Mouse (Mus musculus) stomach, postnatal 0 days (tissue): Measurements from ENCODE around the gene Gm11492. TPM values are rescaled to one million over a fixed set of nuclear protein-coding genes. Genes with fewer than 3 reads are reported as not detected.

Experiments
- ATAC-seq: fragments of 200-750 bp; cut with Nextera tagmentation; 2 replicates; pipeline ENCODE4 v1.8.0; 2017; ENCODE audit not compliant: low FRiP score, low TSS enrichment
- DNase-seq: peaks from one replicate; pipeline ENCODE4 v3.0.0-alpha.2; 2016; ENCODE audit warnings: low spot score
- H3K27ac ChIP-seq: fragments of 300-500 bp; sonication (generic); replicated peaks from 2 replicates; pipeline ENCODE4 v1.5.1; 2014; ENCODE audit warnings: mild to moderate bottlenecking, control low read depth
- H3K27me3 ChIP-seq: fragments of 300-500 bp; sonication (generic); 2 replicates; pipeline ENCODE4 v1.6.1; 2014; ENCODE audit warnings: low read length; ENCODE audit not compliant: control insufficient read depth, insufficient read depth
- H3K36me3 ChIP-seq: fragments of 300-500 bp; sonication (generic); 2 replicates; pipeline ENCODE4 v1.6.1; 2014; ENCODE audit warnings: low read length, mixed read lengths; ENCODE audit not compliant: control insufficient read depth, insufficient read depth
- H3K4me1 ChIP-seq: fragments of 300-500 bp; sonication (generic); replicated peaks from 2 replicates; pipeline ENCODE4 v1.6.1; 2014; ENCODE audit warnings: antibody characterized with exemption; ENCODE audit not compliant: control insufficient read depth, insufficient read depth
- H3K4me2 ChIP-seq: fragments of 300-500 bp; sonication (generic); replicated peaks from 2 replicates; pipeline ENCODE4 v1.6.1; 2014; ENCODE audit warnings: low read depth, mild to moderate bottlenecking, control low read depth, moderate library complexity
- H3K4me3 ChIP-seq: fragments of 300-500 bp; sonication (generic); 2 replicates; pipeline ENCODE4 v1.5.1; 2014; ENCODE audit warnings: low read depth, low read length, control low read depth
- H3K9ac ChIP-seq: fragments of 300-500 bp; sonication (generic); 2 replicates; pipeline ENCODE4 v1.6.1; 2014; ENCODE audit warnings: mild to moderate bottlenecking, low read length, control low read depth, mixed read lengths
- H3K9me3 ChIP-seq: fragments of 300-500 bp; sonication (generic); 2 replicates; pipeline ENCODE4 v1.6.1; 2016; ENCODE audit warnings: low read length; ENCODE audit not compliant: control insufficient read depth
- CTCF ChIP-seq: IDR thresholded peaks from 2 replicates; pipeline ENCODE4 v1.5.1; 2016; ENCODE audit warnings: antibody characterized with exemption, low read depth, mild to moderate bottlenecking, moderate library complexity
- EP300 ChIP-seq: optimal IDR thresholded peaks from 2 replicates; pipeline ENCODE3; 2016; ENCODE audit warnings: antibody characterized with exemption
- WGBS: fragments of 180-500 bp; shearing (Covaris S2); extraction: QIAGEN DNeasy Blood & Tissue Kit; methylation state at CpG from one replicate; pipeline ENCODE4 v1.1.7; 2014; 5-methylcytosine and 5-hydroxymethylcytosine counted together
- polyA plus RNA-seq: library from polyadenylated mRNA; unstranded; fragments of >200 nt; fragmentation: Nextera tagmentation; extraction: Ambion mirVana; gene quantifications from 2 replicates; pipeline ENCODE4 v1.2.1, GENCODE M21; 2015

Gm11492 gene
- polyA plus RNA-seq, 1 experiment from 2014 or later: not detected

DNA sequence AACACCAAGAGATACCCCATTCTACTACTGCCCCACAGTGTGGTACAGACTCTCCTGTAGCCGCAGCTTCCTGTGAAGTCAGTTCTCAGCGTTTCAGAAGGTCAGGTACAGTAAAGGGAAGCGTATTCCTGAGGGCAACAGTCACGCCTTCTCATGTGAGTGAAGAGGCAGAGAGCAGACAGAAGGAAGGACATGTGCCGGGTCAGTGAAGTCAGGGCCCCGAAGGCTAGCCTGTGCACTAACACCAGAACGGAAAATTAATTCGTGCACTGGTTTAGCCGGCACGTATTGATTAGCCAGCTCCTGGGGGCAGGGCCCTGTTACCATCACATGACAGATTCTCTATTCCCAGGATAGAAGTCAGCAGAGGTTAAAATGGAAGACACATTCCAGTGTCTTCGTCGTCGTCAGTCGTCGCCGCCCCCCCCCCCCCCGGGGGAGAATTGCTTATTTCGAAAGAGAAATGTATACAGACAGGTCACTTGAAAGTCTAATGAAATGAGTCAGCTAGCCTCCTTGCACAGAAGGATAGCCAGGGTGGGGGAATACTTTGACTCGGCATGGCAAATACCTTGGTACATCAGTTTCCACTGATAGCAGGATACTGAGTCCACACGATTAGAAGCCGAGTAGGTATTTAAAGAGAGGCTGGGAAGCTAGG is 8.2 kb downstream of the Gm11492 start:
- DNase-seq (no peak), ATAC-seq (no peak)
- no peaks in the 10 kb centered on the region for H3K27me3 ChIP-seq
- no peak overlapping the region for H3K4me3 ChIP-seq
- no peak overlapping the region for H3K27ac ChIP-seq
- 54% methylated on average over 21 of the region's 21 CpGs for WGBS
- TF ChIP-seq CTCF (no peak), EP300 (no peak)
- H3K4me2 ChIP-seq: no peak overlapping the region
- no peak overlapping the region for H3K9ac ChIP-seq
- no peaks in the 10 kb centered on the region for H3K36me3 ChIP-seq
- H3K9me3 ChIP-seq: no peaks in the 10 kb centered on the region
- peaks cover 3% of the 10 kb centered on the region; the same call in 1 of the 2 replicates for H3K4me1 ChIP-seq

DNA sequence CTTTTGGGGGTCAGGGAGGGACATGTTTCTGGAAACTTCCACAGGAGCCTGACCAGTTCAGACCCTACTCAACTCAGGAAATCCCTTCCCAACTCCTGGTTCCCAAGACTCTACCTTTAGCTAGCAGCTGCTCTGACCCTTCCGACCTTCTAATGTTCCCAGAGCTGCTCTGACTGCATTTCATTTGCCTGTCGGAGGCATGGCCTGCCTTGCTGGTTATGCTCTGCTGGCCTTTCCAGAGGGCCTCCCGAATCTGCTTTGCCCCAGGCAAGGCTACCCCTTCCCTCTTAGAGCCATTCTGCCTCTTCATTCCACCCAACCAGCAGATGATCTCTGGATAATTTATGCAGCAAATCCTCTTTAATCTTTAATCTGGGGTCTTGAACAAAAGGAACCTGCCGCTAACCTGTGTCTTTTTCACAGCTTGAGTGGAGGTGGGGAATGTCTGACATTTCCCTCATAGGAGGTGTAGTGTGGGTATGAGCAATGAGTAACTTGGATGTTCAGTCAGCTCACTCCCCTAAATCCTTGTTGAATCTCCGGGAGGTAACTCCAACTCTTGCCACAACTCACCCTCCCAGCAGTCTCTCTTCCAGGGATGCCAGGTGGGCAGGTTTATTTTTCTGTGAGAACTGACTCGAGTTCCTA is 11.3 kb downstream of the Gm11492 start:
- H3K4me1 ChIP-seq: peaks cover 3% of the 10 kb centered on the region; the same call in 1 of the 2 replicates
- H3K4me2 ChIP-seq: peak overlapping the region; percentile 75
- WGBS: 33% methylated on average over 6 of the region's 6 CpGs
- H3K9me3 ChIP-seq: no peaks in the 10 kb centered on the region
- no peaks in the 10 kb centered on the region for H3K27me3 ChIP-seq
- DNase-seq (no peak), ATAC-seq (no peak)
- no peak for TF ChIP-seq EP300
- no peak for TF ChIP-seq CTCF
- H3K4me3 ChIP-seq: peak overlapping the region; percentile 47
- peak overlapping the region; percentile 59 for H3K9ac ChIP-seq
- no peak overlapping the region for H3K27ac ChIP-seq
- H3K36me3 ChIP-seq: no peaks in the 10 kb centered on the region

DNA sequence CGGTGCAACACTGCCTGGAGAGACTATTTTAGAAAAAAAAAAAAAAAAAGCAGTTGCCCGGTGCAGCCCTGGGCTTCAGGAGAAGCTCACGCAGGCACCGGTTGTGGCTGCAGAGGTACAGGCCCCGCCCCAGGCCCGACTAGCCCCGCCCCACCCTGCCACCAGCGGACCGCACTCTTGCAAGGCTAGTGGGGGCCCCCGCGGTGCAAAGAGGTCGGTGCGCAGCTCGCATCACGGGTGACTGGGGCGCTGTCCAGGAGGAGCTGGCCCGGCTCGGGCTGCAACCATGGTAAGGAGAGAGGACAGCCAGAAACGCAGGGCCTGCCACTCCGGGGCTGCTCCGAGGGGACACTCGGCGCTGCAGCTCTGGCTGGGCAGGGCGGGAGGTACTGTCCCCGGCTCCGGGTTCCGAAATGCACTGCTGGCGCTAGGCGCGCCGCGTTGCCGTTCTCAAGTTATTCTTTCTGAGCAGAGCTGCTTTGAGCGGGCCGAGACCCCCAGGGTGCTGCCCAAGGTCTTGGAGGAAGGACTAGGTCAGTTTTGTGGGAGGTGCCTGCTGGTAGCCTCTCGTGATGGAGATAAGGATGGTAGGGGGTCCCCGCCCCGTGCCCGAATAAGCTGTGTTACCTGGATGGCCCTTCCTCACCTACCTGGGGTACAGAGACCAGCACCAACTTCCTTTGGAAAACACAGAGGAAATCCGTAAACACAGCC is 12.0 kb downstream of the Gm11492 start:
- DNase-seq (peak; percentile 83), ATAC-seq (peak; percentile 71)
- WGBS: 2% methylated on average over 39 of the region's 40 CpGs
- H3K9me3 ChIP-seq: no peaks in the 10 kb centered on the region
- H3K36me3 ChIP-seq: no peaks in the 10 kb centered on the region
- peak overlapping the region; percentile 75 for H3K4me2 ChIP-seq
- H3K27me3 ChIP-seq: no peaks in the 10 kb centered on the region
- peak overlapping the region; percentile 47 for H3K4me3 ChIP-seq
- peak overlapping the region; percentile 82 for H3K27ac ChIP-seq
- H3K4me1 ChIP-seq: peaks cover 3% of the 10 kb centered on the region; the same call in 1 of the 2 replicates
- peak overlapping the region; percentile 59 for H3K9ac ChIP-seq
- TF ChIP-seq CTCF (no peak; the same call in 1 of the 2 replicates), EP300 (no peak)

DNA sequence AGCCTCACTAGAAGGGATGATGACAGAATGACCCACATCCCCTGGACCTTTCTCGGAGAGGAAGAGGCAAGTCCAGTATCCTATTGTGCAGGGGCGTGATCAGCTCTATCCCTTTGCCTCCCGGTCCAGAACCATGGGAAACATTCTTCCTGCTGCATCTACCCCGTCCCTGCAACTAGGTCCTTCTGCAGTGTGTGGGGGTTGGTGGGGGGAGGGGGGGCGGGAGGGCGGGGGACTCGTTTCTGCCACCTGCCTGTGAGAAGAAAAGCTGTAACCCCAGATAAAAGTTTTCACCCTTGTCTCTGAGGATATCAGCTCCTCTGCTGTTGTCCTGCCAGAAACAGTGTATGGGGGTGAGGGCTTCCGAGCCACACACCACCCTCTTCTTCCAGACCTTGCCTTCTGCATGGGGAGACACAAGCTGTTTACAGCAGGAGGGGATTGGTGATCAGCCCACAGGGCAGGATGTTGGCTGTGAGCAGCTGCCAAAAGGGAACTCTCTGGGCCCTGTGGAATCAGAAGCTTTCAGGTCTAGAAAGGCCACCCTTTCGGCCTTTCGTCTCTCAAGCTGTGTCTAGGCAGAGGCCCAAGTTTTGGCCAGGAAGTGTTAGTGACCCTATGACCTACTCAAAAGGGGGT is 12.6 kb downstream of the Gm11492 start:
- Histone ChIP-seq H3K27ac (peak overlapping the region; percentile 82; the same call in 1 of the 2 replicates), H3K27me3 (no peaks in the 10 kb centered on the region), H3K4me3 (peak overlapping the region; percentile 47; the same call in 1 of the 2 replicates), H3K4me2 (peak overlapping the region; percentile 75), H3K9me3 (no peaks in the 10 kb centered on the region), H3K9ac (no peak overlapping the region), H3K4me1 (peaks cover 3% of the 10 kb centered on the region; the same call in 1 of the 2 replicates), H3K36me3 (no peaks in the 10 kb centered on the region)
- ATAC-seq: no peak; the same call in 1 of the 2 replicates
- TF ChIP-seq EP300 (no peak), CTCF (no peak)
- 25% methylated on average over 9 of the region's 10 CpGs for WGBS
- no peak for DNase-seq

DNA sequence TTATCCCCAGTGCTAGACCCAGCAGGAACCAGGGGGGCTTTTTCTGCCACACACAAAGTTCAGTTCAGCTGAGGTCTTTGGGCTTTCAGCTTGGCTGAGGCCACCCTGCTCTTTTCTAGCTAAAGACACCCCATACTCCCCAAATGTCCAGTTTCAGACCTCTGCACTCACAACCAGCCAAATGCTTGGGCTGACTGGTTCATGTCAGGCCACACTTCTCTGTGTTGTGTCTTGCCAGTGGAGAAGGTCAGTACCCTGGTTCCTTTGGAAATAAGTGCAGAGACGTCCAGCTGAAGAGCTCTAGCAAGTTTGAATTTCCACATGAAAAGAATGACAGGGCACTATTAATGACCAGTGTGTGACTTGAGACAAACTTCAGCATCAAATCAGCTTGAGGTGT is 13.3 kb downstream of the Gm11492 start:
- H3K4me1 ChIP-seq: peaks cover 3% of the 10 kb centered on the region; the same call in 1 of the 2 replicates
- no peak for TF ChIP-seq EP300
- no peak for TF ChIP-seq CTCF
- H3K27me3 ChIP-seq: no peaks in the 10 kb centered on the region
- DNase-seq: no peak
- no peaks in the 10 kb centered on the region for H3K36me3 ChIP-seq
- H3K9ac ChIP-seq: no peak overlapping the region
- ATAC-seq: no peak
- peak overlapping the region; percentile 14; the same call in 1 of the 2 replicates for H3K4me2 ChIP-seq
- H3K9me3 ChIP-seq: no peaks in the 10 kb centered on the region
- H3K4me3 ChIP-seq: no peak overlapping the region
- peak overlapping the region; percentile 24; the same call in 1 of the 2 replicates for H3K27ac ChIP-seq
- 48% methylated on average over 1 of the region's 1 CpGs for WGBS
